Mouse (Mus musculus) CH12.LX (cell line): ENCODE data around the gene Vwa3b. TPM values are rescaled to one million over a fixed set of nuclear protein-coding genes. Genes with fewer than 3 reads are reported as not detected.

Experiments
- DNase-seq: peaks from one replicate; pipeline ENCODE4 v3.0.0-alpha.2; 2013; ENCODE audit errors: extremely low read depth
- H3K27ac ChIP-seq: 2 replicates; pipeline ENCODE4 v1.5.1; 2012; ENCODE audit warnings: low read depth, mild to moderate bottlenecking, control low read depth, moderate library complexity; ENCODE audit not compliant: insufficient read depth
- H3K27me3 ChIP-seq: replicated peaks from 2 replicates; pipeline ENCODE3; 2012; ENCODE audit warnings: inconsistent platforms
- H3K36me3 ChIP-seq, 2 experiments: replicated peaks in 1 of 2; 2 replicates each; pipeline versions ENCODE3 to v1.6.1; 2012; ENCODE audit warnings: inconsistent platforms in 1 of 2, low read length in 1 of 2, mild to moderate bottlenecking in 1 of 2, mixed read lengths in 1 of 2, moderate library complexity in 1 of 2; ENCODE audit not compliant: control insufficient read depth in 1 of 2, insufficient read depth in 1 of 2
- H3K4me1 ChIP-seq, 2 experiments: 2 replicates each; pipeline ENCODE4 v1.6.1; 2012; ENCODE audit warnings: inconsistent platforms in 1 of 2, moderate library complexity in 1 of 2; ENCODE audit not compliant: insufficient read depth in 2 of 2, control insufficient read depth in 1 of 2
- H3K4me2 ChIP-seq: 2 replicates; pipeline ENCODE4 v1.6.1; 2012; ENCODE audit warnings: low read depth, mild to moderate bottlenecking, control low read depth; ENCODE audit not compliant: poor library complexity, insufficient read depth, severe bottlenecking
- H3K4me3 ChIP-seq, 3 experiments: fragments of 150-350 bp in 1 of 3; sonication (generic) in 1 of 3; replicated peaks in 1 of 3; 2 replicates each; pipeline versions ENCODE3 to v1.5.1; 2011 to 2012; ENCODE audit warnings: low read depth in 2 of 3, low read length in 2 of 3, mild to moderate bottlenecking in 2 of 3, moderate library complexity in 2 of 3, control low read depth in 1 of 3, improper control_type of control experiment in 1 of 3, inconsistent platforms in 1 of 3, mixed read lengths in 1 of 3; ENCODE audit not compliant: poor library complexity in 1 of 3
- H3K79me2 ChIP-seq: replicated peaks from 2 replicates; pipeline ENCODE4 v1.6.1; 2012; ENCODE audit warnings: mild to moderate bottlenecking, moderate library complexity; ENCODE audit not compliant: control insufficient read depth, poor library complexity, insufficient read depth, severe bottlenecking; ENCODE audit errors: extremely low read depth
- H3K9ac ChIP-seq: 2 replicates; pipeline ENCODE4 v1.6.1; 2012; ENCODE audit warnings: low read depth, mild to moderate bottlenecking, control low read depth, moderate library complexity; ENCODE audit not compliant: insufficient read depth
- H3K9me3 ChIP-seq: replicated peaks from 2 replicates; pipeline ENCODE3; 2012; ENCODE audit warnings: low read length, inconsistent platforms, mixed read lengths
- BHLHE40 ChIP-seq: IDR thresholded peaks from 2 replicates; pipeline ENCODE4 v1.6.1; 2011; ENCODE audit warnings: mild to moderate bottlenecking, low read depth, low read length, improper control_type of control experiment
- CHD1 ChIP-seq: IDR thresholded peaks from 2 replicates; pipeline ENCODE4 v1.6.1; 2012; ENCODE audit warnings: low read depth, low read length, improper control_type of control experiment, inconsistent platforms
- CHD2 ChIP-seq: IDR thresholded peaks from 2 replicates; pipeline ENCODE4 v1.6.1; 2011; ENCODE audit warnings: low read length, improper control_type of control experiment
- E2F4 ChIP-seq: IDR thresholded peaks from 2 replicates; pipeline ENCODE4 v1.6.1; 2011; ENCODE audit warnings: low read depth, low read length, improper control_type of control experiment; ENCODE audit not compliant: insufficient replicate concordance
- ELF1 ChIP-seq: IDR thresholded peaks from 2 replicates; pipeline ENCODE4 v1.6.1; 2014; ENCODE audit warnings: low read depth, mild to moderate bottlenecking, inconsistent platforms, low read length, improper control_type of control experiment
- EP300 ChIP-seq: IDR thresholded peaks from 2 replicates; pipeline ENCODE4 v1.6.1; 2011; ENCODE audit warnings: low read length, improper control_type of control experiment
- ETS1 ChIP-seq: conservative IDR thresholded peaks from 2 replicates; pipeline ENCODE4 v1.6.1; 2012; ENCODE audit warnings: low read depth, mild to moderate bottlenecking, inconsistent platforms, low read length, improper control_type of control experiment, moderate library complexity
- IRF4 ChIP-seq: IDR thresholded peaks from 2 replicates; pipeline ENCODE4 v1.6.1; 2014; ENCODE audit warnings: low read depth, mild to moderate bottlenecking, inconsistent platforms, low read length, improper control_type of control experiment
- JUN ChIP-seq: IDR thresholded peaks from 2 replicates; pipeline ENCODE4 v1.6.1; 2011; ENCODE audit warnings: low read depth, mild to moderate bottlenecking, low read length, improper control_type of control experiment, moderate library complexity; ENCODE audit not compliant: insufficient read depth
- KAT2A ChIP-seq: IDR thresholded peaks from 2 replicates; pipeline ENCODE4 v1.6.1; 2012; ENCODE audit warnings: low read length, improper control_type of control experiment, inconsistent platforms; ENCODE audit not compliant: insufficient replicate concordance
- MAFK ChIP-seq: IDR thresholded peaks from 2 replicates; pipeline ENCODE4 v1.6.1; 2011; ENCODE audit warnings: low read length, improper control_type of control experiment; ENCODE audit not compliant: insufficient replicate concordance
- MAX ChIP-seq: IDR thresholded peaks from 2 replicates; pipeline ENCODE4 v1.6.1; 2011; ENCODE audit warnings: low read length, improper control_type of control experiment
- MAZ ChIP-seq: IDR thresholded peaks from 2 replicates; pipeline ENCODE4 v1.6.1; 2012; ENCODE audit warnings: low read depth, mild to moderate bottlenecking, inconsistent platforms, low read length, improper control_type of control experiment, moderate library complexity
- MEF2A ChIP-seq: IDR thresholded peaks from 2 replicates; pipeline ENCODE4 v1.6.1; 2014; ENCODE audit warnings: low read depth, mild to moderate bottlenecking, inconsistent platforms, low read length, improper control_type of control experiment, borderline replicate concordance
- MXI1 ChIP-seq: IDR thresholded peaks from 2 replicates; pipeline ENCODE4 v1.6.1; 2011; ENCODE audit warnings: mild to moderate bottlenecking, low read depth, low read length, improper control_type of control experiment
- MYC ChIP-seq: IDR thresholded peaks from 2 replicates; pipeline ENCODE4 v1.6.1; 2011; ENCODE audit warnings: low read depth, mild to moderate bottlenecking, improper control_type of control experiment, low read length
- NELFE ChIP-seq: IDR thresholded peaks from 2 replicates; pipeline ENCODE4 v1.6.1; 2011; ENCODE audit warnings: low read depth, low read length, improper control_type of control experiment
- POLR2AphosphoS2 ChIP-seq: IDR thresholded peaks from 2 replicates; pipeline ENCODE4 v1.6.1; 2011; ENCODE audit warnings: low read depth, low read length, improper control_type of control experiment
- RAD21 ChIP-seq: IDR thresholded peaks from 2 replicates; pipeline ENCODE4 v1.6.1; 2011; ENCODE audit warnings: low read depth, mild to moderate bottlenecking, low read length, improper control_type of control experiment, moderate library complexity
- RCOR1 ChIP-seq: conservative IDR thresholded peaks from 2 replicates; pipeline ENCODE4 v1.6.1; 2012; ENCODE audit warnings: low read depth, mild to moderate bottlenecking, inconsistent platforms, low read length, improper control_type of control experiment
- SIN3A ChIP-seq: IDR thresholded peaks from 2 replicates; pipeline ENCODE4 v1.6.1; 2012; ENCODE audit warnings: low read length, improper control_type of control experiment, inconsistent platforms
- SMC3 ChIP-seq: IDR thresholded peaks from 2 replicates; pipeline ENCODE4 v1.6.1; 2011; ENCODE audit warnings: low read depth, low read length, improper control_type of control experiment
- TCF12 ChIP-seq: IDR thresholded peaks from 2 replicates; pipeline ENCODE4 v1.6.1; 2014; ENCODE audit warnings: low read depth, mild to moderate bottlenecking, inconsistent platforms, low read length, improper control_type of control experiment
- UBTF ChIP-seq: IDR thresholded peaks from 2 replicates; pipeline ENCODE4 v1.6.1; 2012; ENCODE audit warnings: low read depth, mild to moderate bottlenecking, inconsistent platforms, low read length, improper control_type of control experiment, moderate library complexity
- USF2 ChIP-seq: conservative IDR thresholded peaks from 2 replicates; pipeline ENCODE4 v1.6.1; 2011; ENCODE audit warnings: low read depth, low read length, improper control_type of control experiment
- ZMIZ1 ChIP-seq: IDR thresholded peaks from 2 replicates; pipeline ENCODE4 v1.6.1; 2012; ENCODE audit warnings: low read depth, mild to moderate bottlenecking, inconsistent platforms, low read length, improper control_type of control experiment
- ZNF384 ChIP-seq: IDR thresholded peaks from 2 replicates; pipeline ENCODE4 v1.6.1; 2012; ENCODE audit warnings: low read depth, low read length, improper control_type of control experiment, inconsistent platforms
- dilution Hi-C: fragments of 300-500 bp; cut with MboI; formaldehyde crosslinking; loops from 2 replicates; pipeline ENCODE4 v1.14.3; 2020; ENCODE audit warnings: low sequenced_read_pairs; ENCODE audit not compliant: extremely low pct_unique_long_range_greater_than_20kb, extremely low pct_ligation_motif_present
- in situ Hi-C: fragments of 300-500 bp; cut with MboI; formaldehyde crosslinking; loops from 3 replicates; pipeline ENCODE4 v1.14.3; 2019; ENCODE audit warnings: low sequenced_read_pairs, low pct_ligation_motif_present, low pct_unique_long_range_greater_than_20kb, mixed read lengths
- polyA plus RNA-seq: library from polyadenylated mRNA; unstranded; fragments of >175 nt; gene quantifications from 2 replicates; pipeline ENCODE4 v1.2.1, GENCODE M21; 2012; ENCODE audit warnings: low read depth; ENCODE audit not compliant: insufficient read length
- total RNA-seq, 2 experiments: library from RNA; depleted of rRNA; stranded (reverse); fragments of 300-350 nt in 1 of 2; fragments of >200 nt in 1 of 2; gene quantifications; 2 replicates each; pipeline ENCODE4 v1.2.3; 2012 to 2014

Vwa3b gene
- total and polyA plus RNA-seq, 3 experiments = not detected

GRCm38 (mm10) chr1:36987172-36988148, 38.9 kb upstream of the Vwa3b start:
- no peaks in the 10 kb centered on the region for H3K36me3 ChIP-seq
- peaks cover 7% of the 10 kb centered on the region for H3K27me3 ChIP-seq
- H3K9me3 ChIP-seq = no peaks in the 10 kb centered on the region
- peaks cover 24 to 47% of the 10 kb centered on the region in 2 experiments for H3K4me1 ChIP-seq
- peak overlapping the region; percentile 79 for H3K4me2 ChIP-seq
- dilution Hi-C loops = no loop called here
- no peak overlapping the region; the same call in 1 of the 2 replicates for H3K9ac ChIP-seq
- H3K79me2 ChIP-seq = no peaks in the 10 kb centered on the region
- TF ChIP-seq E2F4 = no peak
- TF ChIP-seq MAFK = peak; percentile 82
- peak; percentile 60 for TF ChIP-seq EP300
- TF ChIP-seq TCF12 = 0 out of 2 replicates have a peak, but pooled peaks have one; percentile 31
- TF ChIP-seq POLR2AphosphoS2 = no peak
- TF ChIP-seq ZMIZ1 = no peak
- no peak for TF ChIP-seq JUN
- peak; percentile 89 for TF ChIP-seq IRF4
- no peak for TF ChIP-seq MAX
- TF ChIP-seq RAD21 = no peak
- TF ChIP-seq RCOR1 = peak; percentile 74; the same call in 1 of the 2 replicates
- TF ChIP-seq MEF2A = peak; percentile 70; the same call in 1 of the 2 replicates
- peak; percentile 57; the same call in 1 of the 2 replicates for TF ChIP-seq ETS1
- peak; percentile 79 for TF ChIP-seq BHLHE40
- TF ChIP-seq CHD1 = no peak
- peak; percentile 62; the same call in 1 of the 2 replicates for TF ChIP-seq SIN3A
- TF ChIP-seq MAZ = 0 out of 2 replicates have a peak, but pooled peaks have one; percentile 53
- in situ Hi-C loops = loop anchor here (5.0 kb wide), 1 partner anchor 40 kb away; no protein-coding TSS in a partner anchor
- no peak overlapping the region; the same call in 1 of the 2 replicates for H3K27ac ChIP-seq
- DNase-seq = peak; percentile 86
- no peak overlapping the region for H3K4me3 ChIP-seq

DNA sequence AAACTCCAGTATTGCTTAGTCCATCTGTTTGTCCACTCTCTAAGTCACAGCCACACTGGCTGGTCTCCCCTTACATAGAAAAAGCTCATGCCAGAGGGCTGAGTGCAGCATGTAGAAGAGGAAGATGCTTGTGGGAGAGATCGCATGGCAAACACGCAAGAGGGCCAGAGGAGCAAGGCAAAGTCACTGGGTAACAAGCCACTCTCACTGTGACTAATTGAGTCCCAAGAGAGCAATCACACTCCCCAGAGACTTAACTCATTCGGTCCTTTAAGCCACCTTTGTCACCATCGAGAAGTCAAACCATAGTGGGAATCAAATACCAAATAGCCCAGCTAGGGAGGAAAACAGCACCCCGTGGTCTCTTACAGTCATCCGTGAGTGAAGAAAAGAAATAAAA, 38.2 kb upstream of the Vwa3b start:
- Histone ChIP-seq H3K79me2 (no peaks in the 10 kb centered on the region), H3K27ac (0 out of 2 replicates have a peak overlapping the region, but pooled peaks have one; percentile 6), H3K9ac (no peak overlapping the region), H3K4me3 (no peak overlapping the region), H3K27me3 (peaks cover 7% of the 10 kb centered on the region), H3K36me3 (no peaks in the 10 kb centered on the region), H3K4me2 (peak overlapping the region; percentile 79), H3K4me1 (peaks cover 24 to 43% of the 10 kb centered on the region in 2 experiments), H3K9me3 (no peaks in the 10 kb centered on the region)
- in situ Hi-C loops (loop anchor here (5.0 kb wide), 1 partner anchor 41 kb away; no protein-coding TSS in a partner anchor), dilution Hi-C loops (no loop called here)
- peak; percentile 99 for DNase-seq
- TF ChIP-seq EP300 = peak; percentile 96
- TF ChIP-seq CHD2 = peak; percentile 49; the same call in 1 of the 2 replicates
- TF ChIP-seq SMC3 = peak; percentile 31
- TF ChIP-seq MYC = peak; percentile 84
- TF ChIP-seq UBTF = no peak
- TF ChIP-seq ZNF384 = no peak
- peak; percentile 88 for TF ChIP-seq MEF2A
- TF ChIP-seq RCOR1 = peak; percentile 68; the same call in 1 of the 2 replicates
- 0 out of 2 replicates have a peak, but pooled peaks have one; percentile 33 for TF ChIP-seq ELF1
- TF ChIP-seq TCF12 = peak; percentile 80; the same call in 1 of the 2 replicates
- peak; percentile 48; the same call in 1 of the 2 replicates for TF ChIP-seq SIN3A
- TF ChIP-seq MAX = peak; percentile 66
- peak; percentile 89 for TF ChIP-seq KAT2A
- TF ChIP-seq JUN = peak; percentile 79
- peak; percentile 88 for TF ChIP-seq BHLHE40
- peak; percentile 87 for TF ChIP-seq MAFK
- no peak for TF ChIP-seq NELFE
- TF ChIP-seq MXI1 = peak; percentile 55; the same call in 1 of the 2 replicates
- TF ChIP-seq USF2 = no peak
